Mouse (Mus musculus) adrenal gland, adult (tissue): Measurements from ENCODE around the gene Il13.

Experiments
- DNase-seq, 2 experiments: peaks; one replicate each; pipeline ENCODE4 v3.0.0; 2022 to 2023; ENCODE audit warnings: low spot score in 1 of 2; ENCODE audit not compliant: inconsistent age in 2 of 2

Il13 gene

DNA sequence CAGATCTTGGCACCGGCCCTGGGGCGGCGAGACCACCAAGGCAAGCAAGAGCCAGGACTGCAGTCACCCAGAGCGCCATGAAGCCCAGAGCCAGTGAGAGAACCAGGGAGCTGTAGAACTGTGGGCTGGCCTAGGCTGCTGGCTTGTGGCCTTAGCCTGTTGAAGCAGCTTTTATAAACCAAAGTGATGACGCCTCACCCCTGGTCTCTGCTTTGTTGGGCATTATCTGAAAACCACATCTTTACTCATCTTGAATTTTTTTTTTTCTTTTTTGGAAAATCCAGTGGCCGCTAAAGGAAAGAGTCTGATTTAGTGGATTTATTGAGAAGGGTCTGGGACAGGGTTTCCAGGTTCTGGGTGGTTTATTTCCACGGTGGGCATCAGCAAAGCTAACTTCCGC is at the start of gene Il13:
Gene Il13, minus strand, starts transcription at position 147 of the 400 bp plus-strand sequence.
- no peak for DNase-seq

DNA sequence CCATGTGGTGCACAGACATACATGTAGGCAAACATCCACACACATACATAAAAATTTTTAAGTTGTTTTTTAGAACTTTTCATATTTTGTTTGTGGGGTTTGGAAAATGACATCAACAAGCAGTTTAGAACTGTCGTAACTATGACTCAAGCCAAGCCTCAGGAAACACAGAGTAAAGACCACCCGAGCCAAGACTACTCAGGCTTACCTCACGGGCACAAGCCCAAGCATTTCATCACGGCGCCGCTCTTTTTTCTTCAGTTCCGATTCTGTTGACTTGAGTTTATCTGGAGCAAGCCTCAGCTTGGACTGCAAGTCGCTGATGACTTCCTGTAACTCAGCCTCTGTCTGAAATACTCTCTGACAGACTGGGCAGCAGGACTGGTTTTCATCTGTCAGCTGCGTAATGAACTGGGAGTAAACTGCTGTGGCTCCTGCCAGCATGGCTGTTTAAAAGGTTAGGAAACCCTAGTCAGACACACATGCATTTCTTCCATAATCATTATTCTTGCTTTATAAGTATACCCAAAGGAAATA is 48.6 kb upstream of the Il13 start:
- no peak for DNase-seq

GRCm38 (mm10) chr11:53682170-53682569 is 47.7 kb upstream of the Il13 start:
- no peak for DNase-seq

DNA sequence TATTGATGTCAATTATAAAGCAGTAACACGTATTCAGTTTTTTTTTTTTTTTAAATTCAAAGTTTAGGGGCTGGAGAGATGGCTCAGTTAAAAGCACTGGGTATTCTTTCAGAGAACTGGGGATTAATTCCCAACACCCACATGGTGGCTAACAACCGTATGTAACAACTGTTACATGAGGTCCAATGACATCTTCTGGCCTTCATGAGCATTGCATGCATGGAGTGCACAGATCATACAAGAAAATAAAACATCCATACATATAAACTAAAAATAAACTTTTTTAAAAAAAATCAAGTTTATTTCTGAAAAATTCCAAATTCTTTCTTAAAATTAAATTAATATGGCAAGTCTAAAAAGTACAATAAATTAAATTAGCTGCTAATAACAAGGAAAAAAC is 47.2 kb upstream of the Il13 start:
- DNase-seq, result no peak

DNA sequence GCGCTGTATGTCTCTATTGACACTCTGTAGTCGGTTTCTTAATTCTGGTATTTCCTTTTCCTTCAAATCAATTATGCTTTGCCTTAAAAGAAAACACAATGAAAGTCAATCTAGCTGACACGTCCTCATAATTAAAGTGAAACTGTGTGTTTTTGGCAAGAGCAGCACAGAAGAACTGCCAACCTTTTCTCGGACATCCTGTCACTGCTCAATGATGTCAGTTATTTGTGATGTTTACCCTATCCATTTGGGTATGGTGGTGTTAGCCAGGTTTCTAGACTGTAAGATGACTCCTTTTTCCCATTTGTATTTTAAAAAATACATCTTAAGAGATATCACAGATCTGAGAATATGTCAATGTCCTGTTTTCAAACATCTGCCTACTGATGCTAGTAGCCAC is 45.6 kb upstream of the Il13 start:
- no peak for DNase-seq

DNA sequence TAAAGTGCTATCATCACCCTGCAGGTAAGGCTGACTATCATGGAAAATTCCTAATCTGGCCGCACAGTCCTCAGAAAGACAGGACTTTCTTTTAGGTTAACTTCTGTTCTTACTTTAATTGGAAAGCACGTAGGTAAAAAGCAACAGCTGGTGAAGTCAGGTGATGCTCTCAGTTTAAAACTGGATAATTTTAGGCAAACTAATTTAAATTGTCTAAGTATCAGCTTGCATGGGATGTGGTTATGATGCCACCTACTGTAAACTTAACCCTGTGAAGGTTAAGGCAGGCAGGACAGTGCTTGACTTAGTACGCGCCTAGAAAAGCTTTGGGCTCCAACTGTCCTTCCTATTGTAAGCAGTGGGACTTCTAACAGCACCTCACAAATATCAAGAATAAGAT is 36.9 kb upstream of the Il13 start:
- no peak for DNase-seq

DNA sequence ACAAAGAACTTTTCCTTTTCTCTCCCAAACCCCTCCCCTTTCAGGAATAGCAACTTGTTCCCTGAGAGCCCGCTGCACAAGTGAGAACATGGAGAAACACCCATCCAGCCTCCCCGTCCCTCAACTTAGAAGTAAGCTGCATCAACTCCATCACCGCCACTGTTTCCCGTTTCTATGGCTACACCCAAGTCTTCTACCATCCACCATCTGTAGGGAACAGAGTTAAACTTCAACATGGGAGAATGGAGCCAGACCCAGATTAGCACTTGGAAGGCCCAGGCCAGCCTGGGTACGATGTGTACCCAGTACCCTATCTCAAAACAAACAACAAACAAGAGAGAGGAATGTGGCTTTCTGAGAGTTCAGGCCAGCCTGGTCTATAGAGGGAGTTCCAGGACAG is 29.6 kb upstream of the Il13 start:
- DNase-seq, result no peak

DNA sequence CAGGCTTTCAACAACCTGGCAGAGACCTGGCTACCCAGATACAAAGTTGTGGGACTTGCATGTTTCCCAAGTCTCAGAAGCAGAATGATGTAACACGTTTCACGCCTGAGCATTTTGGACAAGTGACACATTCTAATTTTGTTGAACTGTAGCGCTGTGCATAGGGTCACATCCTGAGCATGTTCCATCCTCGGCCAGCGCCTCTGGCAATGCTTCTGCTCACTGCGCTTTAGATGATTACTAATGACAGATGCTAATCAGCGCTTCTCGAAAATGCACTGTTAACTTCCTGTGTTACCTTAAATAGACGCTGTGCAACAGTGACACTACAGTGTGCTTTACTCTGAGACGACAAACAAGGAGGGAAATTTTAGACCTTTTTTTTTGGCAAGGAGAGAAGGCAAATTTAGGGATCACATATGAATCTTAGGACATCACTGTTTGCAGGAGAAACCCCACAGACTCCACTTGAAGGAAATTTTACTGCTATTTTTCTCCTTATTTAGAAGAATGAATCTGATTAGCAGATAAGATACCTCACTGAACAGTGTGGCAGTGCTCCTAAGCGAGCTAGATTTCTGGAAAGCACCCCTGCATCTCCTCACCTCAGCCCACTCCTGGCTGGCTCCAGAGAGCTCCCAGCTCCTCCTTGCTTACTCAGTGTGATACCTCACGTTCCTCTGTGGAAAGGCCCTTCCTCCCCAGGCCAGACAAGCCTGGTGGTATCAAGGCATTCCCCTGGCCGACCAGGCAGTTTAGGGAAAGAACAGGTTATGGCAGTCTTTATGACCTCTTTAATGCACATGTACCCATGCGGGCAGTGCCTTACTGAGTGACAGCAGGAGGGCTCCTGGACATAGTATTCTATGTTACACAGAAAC is 28.5 kb upstream of the Il13 start:
- DNase-seq, result no peak

GRCm38 (mm10) chr11:53657828-53658227 is 23.3 kb upstream of the Il13 start:
- DNase-seq, result no peak

- DNase-seq, result no peak
These were observed 22.9 kb upstream of the Il13 start for GRCm38 (mm10) chr11:53657381-53657780.

- DNase-seq, result peak in 1 of 2 experiments; percentile 41
These were observed 22.2 kb upstream of the Il13 start for GRCm38 (mm10) chr11:53656558-53657202.

- DNase-seq, result no peak
These were observed 20.5 kb upstream of the Il13 start for GRCm38 (mm10) chr11:53655043-53655442.

- no peak for DNase-seq
These were observed 17.9 kb upstream of the Il13 start for GRCm38 (mm10) chr11:53652427-53652826.

DNA sequence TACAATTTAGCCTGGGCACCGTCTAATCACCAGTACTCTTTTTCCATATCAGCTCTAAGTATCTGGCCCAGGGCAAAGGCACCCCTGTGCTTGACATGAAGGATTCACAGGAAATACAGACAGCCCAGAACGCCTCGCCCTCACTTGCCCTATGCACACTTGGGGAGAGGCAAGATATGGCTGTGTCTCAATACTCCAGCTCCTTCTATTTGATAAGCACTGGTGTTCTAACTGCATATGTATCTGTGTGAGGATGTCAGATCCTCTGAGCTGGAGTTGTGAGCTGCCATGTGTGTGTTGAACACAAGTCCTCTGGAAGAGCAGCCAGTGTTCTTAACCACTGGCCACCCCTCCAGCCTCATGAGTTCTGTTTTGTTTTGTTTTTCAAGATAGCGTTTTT is 16.9 kb upstream of the Il13 start:
- DNase-seq, result no peak

DNA sequence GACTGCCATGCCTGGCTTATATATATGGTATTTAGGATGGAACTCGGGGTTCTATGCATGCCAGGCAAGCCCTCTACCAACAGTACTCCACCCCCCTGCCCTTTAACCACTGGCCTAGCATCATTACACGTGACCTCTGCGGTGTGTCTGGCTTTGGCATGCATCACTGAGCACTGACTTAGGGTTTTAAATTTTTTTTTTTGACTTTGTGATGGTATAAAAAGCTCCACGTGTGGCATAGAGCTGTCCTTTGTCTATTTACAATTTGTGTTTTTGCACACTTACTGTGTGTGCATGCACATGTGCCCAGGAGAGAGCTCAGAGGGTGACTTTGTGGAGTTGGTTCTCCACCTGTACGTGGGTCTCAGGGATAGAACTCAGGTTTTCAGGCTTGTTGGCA is 9.5 kb upstream of the Il13 start:
- no peak for DNase-seq

DNA sequence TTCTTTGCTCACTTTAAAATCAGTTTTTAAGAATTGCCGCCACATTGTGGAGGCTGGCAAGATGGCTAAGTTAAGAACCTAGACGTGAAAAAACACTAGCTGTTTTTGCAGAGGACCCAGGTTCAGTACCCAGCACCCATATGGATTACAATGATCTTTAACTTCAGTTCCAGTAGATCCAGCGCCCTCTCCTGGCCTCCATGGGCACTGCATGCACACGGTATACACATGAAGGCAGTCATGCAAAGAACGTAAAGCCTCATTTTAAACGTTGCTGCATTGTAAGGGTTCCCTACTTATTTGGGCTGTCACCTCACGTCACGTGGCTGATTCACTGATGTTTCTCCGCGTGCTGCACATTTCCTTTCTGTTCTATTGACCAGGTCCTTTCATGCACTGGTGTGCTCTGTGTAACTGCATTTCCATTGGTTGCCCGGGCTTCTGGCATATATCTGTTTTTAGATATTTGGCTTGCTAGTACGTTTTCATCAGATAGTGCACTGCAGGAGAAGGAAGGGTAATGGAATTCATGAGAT is 8.3 kb upstream of the Il13 start:
- DNase-seq, result no peak

DNA sequence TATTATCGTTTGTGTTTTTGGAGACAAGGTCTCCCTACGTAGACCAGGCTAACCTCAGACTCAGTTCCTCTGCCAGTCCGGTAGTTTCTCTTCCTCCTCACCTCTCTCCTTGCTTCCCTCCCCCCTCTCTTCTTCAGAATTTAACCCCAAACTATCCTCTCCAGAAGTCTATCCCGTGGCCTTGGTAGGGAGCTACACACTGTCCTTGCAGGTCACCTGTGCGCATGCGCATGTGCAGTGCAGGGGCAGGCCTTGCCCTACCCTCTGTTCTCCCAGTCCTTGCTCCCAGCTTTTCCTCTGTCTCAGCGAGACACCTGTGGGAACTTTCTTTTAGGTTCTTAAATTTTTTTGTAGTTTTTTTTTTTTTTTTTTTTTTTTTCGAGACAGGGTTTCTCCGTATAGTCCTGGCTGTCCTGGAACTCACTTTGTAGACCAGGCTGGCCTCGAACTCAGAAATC is 3.3 kb upstream of the Il13 start:
- no peak for DNase-seq

DNA sequence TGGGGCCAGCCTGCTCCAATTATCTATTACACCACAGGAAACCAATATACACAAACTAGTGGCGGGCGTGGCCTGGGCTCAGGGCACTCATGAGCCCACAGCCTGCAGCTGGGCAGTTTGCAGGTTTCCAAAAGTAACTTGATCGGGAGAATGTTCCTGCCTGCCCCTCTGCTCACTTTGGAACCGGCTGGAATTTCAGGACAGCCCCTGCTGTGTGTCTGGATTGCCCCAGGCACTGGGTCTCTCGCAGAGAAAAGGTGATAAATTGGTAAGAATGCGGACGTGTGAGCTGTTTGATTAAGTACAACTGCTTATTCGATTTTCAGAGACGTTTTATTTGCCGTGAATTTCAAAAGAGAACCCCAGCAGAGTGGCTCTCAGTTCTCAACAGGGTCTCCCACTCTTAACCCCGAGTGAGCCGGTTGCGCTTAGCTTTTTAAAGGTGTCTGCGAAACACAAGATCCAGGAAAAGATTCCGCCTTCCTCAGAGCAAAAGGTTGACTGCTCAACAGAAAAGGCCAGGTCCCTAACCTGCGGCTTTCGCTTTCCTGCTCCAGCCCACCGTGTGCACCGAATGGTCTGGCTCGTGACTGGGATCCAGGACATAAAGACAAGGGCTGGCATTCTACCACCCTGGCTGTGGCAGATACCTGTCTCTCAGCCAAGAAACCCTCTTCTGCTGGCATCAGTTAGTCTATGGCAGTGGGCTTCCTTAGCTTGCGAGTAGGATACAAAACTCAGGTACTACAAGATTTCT is 2.7 kb upstream of the Il13 start:
- no peak for DNase-seq

DNA sequence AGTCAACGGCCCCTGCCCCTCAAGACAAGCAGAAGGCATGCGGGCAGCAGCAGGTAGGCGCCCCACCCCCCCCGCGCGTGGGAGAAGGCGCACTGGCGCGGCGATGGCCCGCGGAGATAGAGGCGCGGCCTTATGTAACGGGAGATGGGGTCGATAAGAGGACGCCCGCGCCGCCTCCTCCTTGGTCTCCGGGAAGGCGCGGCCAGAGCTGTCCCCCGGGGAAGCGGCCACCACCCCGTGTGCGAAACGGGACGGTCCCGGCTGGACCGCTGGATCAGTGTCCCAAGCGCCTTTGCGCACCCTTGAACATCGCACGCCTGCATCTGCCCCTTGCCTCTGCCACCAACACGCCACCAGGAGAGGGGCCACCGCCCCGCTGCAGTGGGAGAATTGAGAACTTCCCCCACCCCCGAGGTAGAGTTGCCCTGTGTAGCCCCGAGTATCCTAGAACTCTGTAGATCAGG is 1.7 kb upstream of the Il13 start:
- peak; percentile 14 to 50 for DNase-seq

DNA sequence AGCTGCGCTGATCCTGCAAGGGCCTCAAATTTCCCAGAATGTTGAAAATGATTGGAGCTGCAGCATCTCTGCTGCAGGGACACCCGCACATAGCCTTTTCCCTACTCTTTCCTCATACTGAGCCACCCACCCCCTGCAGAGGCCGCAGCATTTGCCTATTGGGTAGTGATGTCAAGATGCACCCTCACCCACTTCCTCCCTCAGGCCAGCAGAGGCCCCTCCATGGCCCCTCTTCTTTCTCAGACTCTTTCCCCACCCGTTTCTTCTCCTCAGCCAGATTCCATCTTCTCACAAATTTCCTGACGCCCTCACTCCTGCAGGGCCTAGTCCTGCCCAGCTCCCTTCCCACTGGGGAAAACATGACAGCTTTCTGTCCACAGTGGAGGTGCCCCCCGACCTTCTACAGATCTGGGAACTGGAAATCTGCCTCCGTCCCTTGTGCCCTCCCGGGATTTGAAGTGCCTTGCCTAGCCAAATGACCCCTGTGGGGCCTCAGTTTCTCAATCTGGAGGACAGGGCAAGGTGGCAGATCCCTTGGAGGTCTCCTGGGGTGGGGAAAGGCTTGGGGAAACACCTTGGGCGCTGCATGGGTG is 1.2 kb upstream of the Il13 start:
- no peak for DNase-seq

DNA sequence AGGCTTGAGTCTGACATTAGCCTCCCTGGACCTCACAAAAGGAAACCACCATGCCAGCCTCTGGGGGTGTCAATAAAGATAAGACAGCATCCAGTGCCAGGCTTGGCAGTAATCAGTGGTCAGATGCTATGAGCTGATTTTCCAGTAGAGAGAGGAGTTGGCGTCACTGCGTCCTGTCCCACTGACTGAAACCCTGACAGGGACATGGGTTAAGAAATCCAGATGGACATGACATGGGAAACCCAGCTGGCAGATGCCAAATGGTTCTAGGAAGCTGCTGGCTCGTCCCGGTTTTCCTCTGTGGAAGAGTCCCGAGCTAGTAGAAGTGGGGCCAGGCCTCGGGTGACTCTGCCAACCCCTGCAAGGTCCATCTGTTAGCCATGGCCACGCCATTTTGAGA is 858 bp downstream of the Il13 start:
- no peak for DNase-seq
